ENCODE assay signal across 25 mouse cellular contexts in the genomic region with DNA sequence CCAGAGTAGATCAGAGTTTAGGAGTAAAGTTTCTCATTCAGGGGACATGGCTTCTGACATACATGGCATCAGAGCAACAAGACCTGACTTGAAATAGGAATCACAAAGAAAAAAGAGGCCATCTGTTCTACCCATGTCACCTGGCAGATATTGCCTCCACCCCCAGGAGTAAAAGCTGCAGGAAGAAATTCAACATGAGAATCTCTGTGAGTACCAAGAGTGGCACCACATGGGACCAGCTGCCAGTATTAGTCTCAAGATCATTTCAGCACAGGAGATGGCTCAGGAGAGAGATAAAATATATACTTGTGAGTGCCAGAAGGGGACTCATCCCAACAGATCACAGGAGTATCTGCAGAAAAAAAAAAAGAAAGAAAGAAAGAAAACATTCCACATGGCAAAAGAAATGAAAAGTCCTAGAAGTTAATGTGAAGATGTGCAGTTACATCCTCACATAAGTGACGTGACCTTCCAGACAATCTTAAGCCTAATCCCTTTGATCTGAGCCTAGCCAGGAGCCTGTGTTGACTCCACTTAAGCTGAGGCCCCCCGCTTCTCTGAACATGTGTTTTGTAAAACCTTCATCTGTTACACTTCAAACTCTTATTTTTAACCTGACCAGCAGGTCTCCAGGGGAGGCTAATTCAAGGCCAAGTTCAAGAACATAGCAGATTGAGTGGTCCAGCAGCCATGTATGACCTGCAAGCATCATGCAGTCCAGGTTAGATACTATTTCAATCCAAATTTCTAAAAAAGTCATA.
DNase-seq lines count a peak whose midpoint lies in the region; ATAC-seq and TF ChIP-seq lines count a peak whose summit lies in the region.
"Had no signal": no experiment of that assay in that cellular context is flagged by ENCODE, and none has a peak within 500 bp of the region (broad histone marks: within the 10 kb centered on the region; RNA-seq: fewer than 3 reads in every experiment).

No protein-coding gene starts in this region.

- no peak for DNase-seq in cerebellum, postnatal 4 days (ENCODE audit: low spot score in 2 of 2)
- peak; percentile 69 for DNase-seq in cerebellum, adult 11 months
- DNase-seq in cerebellum, adult 8-10 months, result peak; percentile 71
- peak; percentile 74 to 89 for DNase-seq in cerebellum, postnatal 14 days
- no peak for DNase-seq in thymus, adult 2 months
- no peak for DNase-seq in yolk sac, embryonic 10.5 days (ENCODE audit: low spot score)
- no peak for DNase-seq in urinary bladder, adult 18-20 months (ENCODE audit: low spot score in 2 of 2)
- DNase-seq: adrenal gland, adult 2 months; adrenal gland, postnatal 25 days; B cell, adult 2 months; embryo, embryonic 11 days; gastrocnemius, postnatal 10 days; heart, adult 18-20 months; heart, postnatal 10 days; kidney, adult 11 months had no signal

- H3K27ac ChIP-seq in thymus, adult 2 months (ENCODE audit: control insufficient read depth, insufficient read depth, low read length), result no peak overlapping the region
- H3K27ac ChIP-seq: embryonic facial prominence, embryonic 15.5 days; forebrain, embryonic 10.5 days; heart, embryonic 10.5 days; hindbrain, embryonic 14.5 days had no signal

- no peak for TF ChIP-seq POLR2A in thymus, adult 2 months (IDR thresholded peaks at IDR 0.05; ENCODE audit: control insufficient read depth, extremely low read depth, insufficient read depth, low read length, poor library complexity)

- H3K4me1 ChIP-seq in thymus, adult 2 months (replicated peaks; ENCODE audit: control insufficient read depth, insufficient read depth, low read length), result no peaks in the 10 kb centered on the region
- H3K4me1 ChIP-seq: embryonic facial prominence, embryonic 15.5 days; forebrain, embryonic 10.5 days; heart, embryonic 10.5 days had no signal

- no peaks in the 10 kb centered on the region for H3K27me3 ChIP-seq in thymus, adult 2 months (ENCODE audit: control insufficient read depth, insufficient read depth, low read length)
- H3K27me3 ChIP-seq: embryonic facial prominence, embryonic 15.5 days; Patski had no signal

- TF ChIP-seq CTCF in thymus, adult 2 months (IDR thresholded peaks at IDR 0.05; ENCODE audit: borderline replicate concordance, control insufficient read depth, extremely low read depth, insufficient read depth, low read length, poor library complexity), result no peak

- ATAC-seq in cerebellum, adult (ENCODE audit: insufficient number of reproducible peaks, low FRiP score, low TSS enrichment), result peak; percentile 74
- ATAC-seq: CD4-positive, CD25-positive, alpha-beta regulatory T cell, adult 4 months; forebrain, embryonic 14.5 days; Patski had no signal

- 82% methylated on average over 2 of the region's 2 CpGs for WGBS in thymus, adult 2 months

- H3K4me3 ChIP-seq in thymus, adult 2 months (ENCODE audit: control insufficient read depth, insufficient read depth, low read length), result no peak overlapping the region
- H3K4me3 ChIP-seq: embryonic facial prominence, embryonic 15.5 days; erythroblast, embryonic 14.5 days; forebrain, embryonic 10.5 days; heart, embryonic 10.5 days had no signal

- no peaks in the 10 kb centered on the region for H3K36me3 ChIP-seq in thymus, adult 2 months (ENCODE audit: control insufficient read depth, insufficient read depth, low read length)
- H3K36me3 ChIP-seq: embryonic facial prominence, embryonic 15.5 days; forebrain, embryonic 10.5 days; G1E; heart, embryonic 10.5 days had no signal

Comparison
In these comparisons a context has a peak if more than half of its experiments do, and no peak if none do; other contexts are left out.
1. DNase-seq: peak in cerebellum, adult 11 months (single experiment), cerebellum, adult 8-10 months (single experiment) and cerebellum, postnatal 14 days (2 of 2); none in cerebellum, postnatal 4 days (0 of 2), thymus, adult 2 months (single experiment), yolk sac, embryonic 10.5 days (single experiment) and urinary bladder, adult 18-20 months (0 of 2).